Mouse (Mus musculus) embryo, embryonic 9.5 days (tissue): Measurements from ENCODE around the gene Rbfox3.

Source experiments
- DNase-seq: peaks from one replicate; pipeline ENCODE4 v3.0.0-alpha.2; 2017; ENCODE audit errors: extremely low spot score

The Rbfox3 gene

DNA sequence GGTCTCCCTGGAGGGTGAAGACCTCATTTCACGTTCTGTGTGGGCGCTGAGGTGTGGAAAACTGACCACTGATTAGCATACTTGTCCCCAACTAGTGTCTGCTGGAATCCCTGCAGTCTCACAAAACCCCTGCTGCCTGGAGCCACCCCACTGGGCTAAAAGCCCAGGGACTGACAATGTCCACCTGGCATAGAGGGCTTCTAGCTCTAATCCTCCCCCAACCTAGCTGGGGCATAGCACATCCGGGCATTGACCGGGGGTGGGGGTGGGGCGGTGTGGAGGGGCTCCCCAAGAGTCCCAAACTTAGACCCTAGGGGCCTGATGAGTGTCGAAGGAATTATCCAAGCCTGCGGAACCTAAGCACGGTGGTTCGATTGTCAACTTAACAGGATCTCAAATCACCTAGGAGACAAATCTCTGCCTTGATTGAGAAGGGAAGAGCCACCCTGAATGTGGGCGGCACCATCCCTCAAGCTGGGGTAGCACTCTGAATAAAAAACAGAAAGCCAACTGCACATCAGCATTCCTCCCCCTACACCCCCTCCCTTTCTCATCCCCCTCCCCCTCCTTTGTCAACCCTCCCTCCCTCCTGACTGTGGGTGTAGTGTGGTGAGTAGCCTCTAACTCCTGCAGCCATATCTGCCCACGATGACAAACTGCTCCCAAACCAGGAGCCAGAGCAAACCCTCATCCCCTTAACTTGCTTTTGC is 29.5 kb downstream of the Rbfox3 start:
- no peak for DNase-seq

DNA sequence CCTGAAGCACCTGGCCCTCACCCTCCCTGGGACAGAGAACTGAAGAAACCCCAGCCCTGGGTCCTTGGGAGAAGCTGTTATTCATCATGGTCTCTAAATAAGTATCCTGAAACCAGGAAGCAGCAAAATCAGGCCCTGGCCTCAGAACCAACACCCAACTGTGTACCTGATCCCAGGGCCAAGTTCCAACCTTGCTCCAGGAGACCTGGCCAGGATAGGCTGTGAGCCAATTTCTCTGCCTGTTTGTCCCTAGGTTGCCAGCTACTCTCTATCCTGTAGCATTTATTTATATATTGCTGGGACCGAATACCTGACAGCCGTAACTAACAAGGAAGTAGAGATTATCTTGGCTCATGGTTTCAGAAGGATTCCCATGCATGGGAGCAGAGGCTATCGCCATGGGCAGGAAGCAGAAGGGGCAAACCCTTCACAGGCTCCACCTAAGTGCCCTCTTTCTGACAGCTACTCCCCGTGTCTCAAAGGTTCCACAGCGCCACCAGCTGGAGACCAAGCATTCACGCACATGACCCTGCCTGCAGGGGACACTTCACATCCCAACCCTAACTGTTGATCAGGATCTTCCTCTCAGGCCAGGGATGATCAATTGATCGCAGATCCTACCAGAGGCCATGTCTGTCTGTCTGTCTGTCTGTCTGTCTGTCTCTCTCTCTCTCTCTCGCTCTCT is 31.8 kb downstream of the Rbfox3 start:
- no peak for DNase-seq

GRCm38 (mm10) chr11:118878605-118879245 is 32.7 kb downstream of the Rbfox3 start:
- no peak for DNase-seq

- no peak for DNase-seq
These were observed 36.0 kb downstream of the Rbfox3 start for GRCm38 (mm10) chr11:118875243-118875897.

DNA sequence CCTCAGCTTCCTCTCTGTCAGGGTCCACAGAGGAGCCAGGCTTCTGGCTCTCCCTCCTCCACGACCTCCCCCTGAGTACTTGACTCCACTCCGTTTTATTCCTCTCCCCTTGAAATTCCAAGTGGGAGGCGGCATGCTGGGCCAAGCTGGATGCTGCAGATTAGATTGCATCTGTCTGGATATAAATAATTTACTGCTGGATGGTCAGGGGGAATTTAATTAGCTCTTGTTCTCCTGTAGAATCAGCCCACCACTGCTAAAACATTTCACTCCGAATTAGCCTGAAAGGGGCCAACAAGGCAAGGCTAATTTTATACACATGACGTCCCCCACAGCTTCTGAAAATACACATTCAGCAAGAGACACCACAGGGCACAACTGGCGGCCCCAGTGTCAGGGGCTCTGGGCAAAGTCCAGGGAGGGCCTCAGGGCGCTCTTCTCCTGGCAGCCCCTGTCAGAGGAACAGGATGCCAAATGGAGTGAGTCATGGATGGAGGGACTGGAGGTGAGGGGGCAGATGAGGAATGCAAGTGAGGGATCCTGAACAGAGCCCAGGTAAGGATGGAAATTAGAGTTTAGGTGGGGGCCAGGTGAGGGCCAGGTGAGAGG is 36.8 kb downstream of the Rbfox3 start:
- no peak for DNase-seq

DNA sequence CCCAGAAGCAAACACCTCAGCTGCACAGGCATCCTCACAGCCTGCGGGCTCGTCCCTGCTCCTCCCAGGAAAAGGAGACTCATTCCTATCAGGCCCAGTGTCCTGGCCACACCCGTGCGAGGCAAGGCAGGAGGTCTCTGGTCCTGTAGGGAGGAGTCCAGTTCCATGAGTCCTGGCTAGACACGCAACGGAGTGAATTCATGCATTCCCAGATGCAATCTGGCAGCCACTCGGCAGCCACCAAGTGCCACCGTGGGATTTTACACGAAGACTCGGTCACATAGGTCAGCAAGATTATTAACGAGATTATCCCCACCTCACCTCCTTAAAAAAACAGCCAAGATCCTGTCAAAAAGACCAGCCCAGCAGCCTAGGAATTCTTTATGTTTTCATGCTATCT is 37.4 kb downstream of the Rbfox3 start:
- DNase-seq: no peak

DNA sequence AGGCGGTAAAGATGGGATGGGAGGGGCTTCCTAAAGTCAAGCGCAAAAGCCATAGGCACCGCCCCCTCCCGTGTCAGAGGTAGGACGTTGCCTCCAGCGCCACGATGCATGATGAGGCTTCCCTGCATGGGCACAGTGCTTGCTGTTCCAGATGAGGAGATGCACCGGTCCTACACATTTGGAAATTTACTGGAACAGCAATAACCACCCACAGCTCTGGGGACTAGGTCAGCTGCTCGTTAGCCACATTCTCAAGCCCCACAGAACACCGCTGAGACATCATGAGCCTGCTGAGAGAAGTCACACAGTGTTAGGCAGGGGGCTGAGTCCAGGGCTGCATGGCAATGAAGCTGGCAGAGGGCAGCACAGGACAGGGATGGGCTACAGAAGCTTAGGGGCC is 39.9 kb downstream of the Rbfox3 start:
- DNase-seq: no peak

- DNase-seq: no peak
These were observed 48.0 kb downstream of the Rbfox3 start for GRCm38 (mm10) chr11:118863360-118863759.

DNA sequence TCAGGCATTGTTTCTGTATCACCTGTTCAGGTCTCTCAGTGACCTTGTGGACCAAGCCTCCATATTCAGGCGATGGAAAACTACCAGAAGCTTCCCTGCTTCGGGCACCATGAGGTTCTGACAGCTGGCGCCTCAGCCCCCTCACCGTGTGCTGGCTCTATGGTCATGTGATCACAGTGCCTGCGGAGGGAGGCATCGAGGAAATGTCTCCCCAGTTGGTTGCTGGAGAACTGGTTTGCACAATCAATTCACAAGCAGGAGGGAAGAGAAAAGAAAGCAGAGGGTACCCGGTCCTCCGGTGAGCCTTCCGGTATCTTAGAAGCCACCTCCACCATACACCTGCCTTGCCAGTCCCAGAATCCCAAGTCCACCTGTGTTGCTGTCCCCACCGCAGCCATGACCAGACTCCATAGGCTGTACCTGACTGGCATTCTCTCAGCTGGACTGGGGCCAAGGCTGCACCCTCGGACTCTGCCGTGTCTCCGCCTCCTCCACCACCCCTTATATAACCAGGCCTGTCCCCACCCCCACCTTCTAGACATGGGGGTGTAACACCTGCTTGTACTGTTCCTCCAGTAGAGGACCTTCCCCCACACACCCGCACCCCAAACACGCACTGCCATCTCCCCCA is 49.5 kb downstream of the Rbfox3 start:
- DNase-seq: no peak

DNA sequence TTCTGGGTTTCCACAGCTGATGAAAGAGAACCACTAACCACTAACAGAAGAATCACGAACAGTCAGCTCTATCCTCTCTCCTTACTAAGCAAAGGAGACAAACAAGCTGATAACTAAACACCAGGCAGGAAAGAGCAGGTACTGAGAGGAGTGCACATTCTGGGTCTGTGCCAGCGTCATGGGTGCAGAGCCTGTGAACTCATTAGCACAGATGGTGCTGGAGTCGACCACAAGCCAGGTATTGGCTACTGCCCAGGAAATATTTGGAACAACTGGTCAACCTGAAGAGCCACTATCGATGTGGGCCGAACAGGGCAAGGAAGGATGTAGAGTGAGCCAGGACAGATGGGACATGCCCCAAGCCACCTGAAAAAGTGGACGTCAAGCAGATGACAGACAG is 50.2 kb downstream of the Rbfox3 start:
- no peak for DNase-seq

DNA sequence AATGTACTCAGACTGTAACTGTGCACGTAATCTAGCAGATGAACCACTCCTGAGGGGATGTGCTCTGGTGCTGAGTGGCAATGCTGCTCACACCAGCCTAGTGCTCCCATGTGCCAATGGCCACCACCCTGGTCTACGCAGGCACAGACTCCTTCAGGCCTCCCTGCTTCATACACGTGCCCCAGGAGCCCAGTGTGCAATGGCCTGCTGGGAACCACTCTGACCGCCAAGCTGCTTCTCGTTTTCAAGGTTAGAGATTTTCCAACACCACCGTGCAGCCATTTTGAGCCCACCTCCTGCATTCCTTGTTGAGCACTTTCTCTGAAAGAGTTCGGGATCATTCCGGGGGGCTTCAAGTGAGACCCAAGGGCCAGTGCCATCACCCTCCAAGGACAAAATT is 50.6 kb downstream of the Rbfox3 start:
- DNase-seq: no peak

- no peak for DNase-seq
These were observed 51.6 kb downstream of the Rbfox3 start for GRCm38 (mm10) chr11:118859839-118860238.

GRCm38 (mm10) chr11:118858305-118858704 is 53.1 kb downstream of the Rbfox3 start:
- no peak for DNase-seq

DNA sequence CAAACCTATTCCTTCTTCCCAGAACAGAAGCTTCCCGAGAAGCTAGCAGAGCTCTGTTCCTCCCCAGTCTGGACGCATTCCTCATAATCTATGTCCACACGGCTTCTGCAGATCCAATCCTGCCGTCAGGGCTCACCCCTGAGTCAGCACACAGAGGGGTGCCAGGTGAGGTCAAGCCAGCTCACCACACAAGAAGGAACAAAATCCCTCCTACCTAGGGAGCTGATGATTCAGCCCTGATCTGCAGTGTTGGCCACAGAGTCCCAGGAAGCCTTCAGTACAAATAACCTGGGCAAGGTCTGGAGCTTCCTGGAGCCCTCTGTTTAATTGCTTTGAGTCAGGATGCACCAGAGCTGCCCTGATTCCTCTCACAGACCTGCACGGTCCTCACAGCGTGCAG is 60.0 kb downstream of the Rbfox3 start:
- no peak for DNase-seq

- no peak for DNase-seq
These were observed 63.4 kb downstream of the Rbfox3 start for GRCm38 (mm10) chr11:118847986-118848385.

DNA sequence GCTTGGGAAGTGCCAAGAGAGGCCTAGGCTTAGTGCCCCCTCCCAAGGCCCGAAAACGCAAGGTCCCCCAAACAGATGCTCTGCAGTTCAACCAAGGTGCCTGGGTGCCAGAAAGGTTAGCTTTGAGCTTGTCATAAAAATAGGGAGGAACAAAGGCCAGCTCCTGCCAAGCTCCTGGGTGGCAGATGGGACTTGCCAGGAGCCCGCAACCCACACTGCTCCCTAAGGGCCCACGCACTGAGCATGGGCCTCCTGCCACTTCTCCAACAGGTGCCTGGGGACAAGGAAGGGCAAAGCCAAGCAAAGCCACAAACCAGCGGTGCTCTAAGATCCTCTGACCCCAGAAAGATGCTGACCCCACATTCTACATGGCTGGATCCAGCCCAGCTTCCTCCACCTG is 70.4 kb downstream of the Rbfox3 start:
- no peak for DNase-seq

GRCm38 (mm10) chr11:118838167-118838566 is 73.2 kb downstream of the Rbfox3 start:
- DNase-seq: no peak

GRCm38 (mm10) chr11:118836889-118837288 is 74.5 kb downstream of the Rbfox3 start:
- no peak for DNase-seq

GRCm38 (mm10) chr11:118832793-118833481 is 78.5 kb downstream of the Rbfox3 start:
- no peak for DNase-seq

- no peak for DNase-seq
These were observed 79.7 kb downstream of the Rbfox3 start for GRCm38 (mm10) chr11:118831730-118832129.
